Mouse (Mus musculus) thymus, postnatal 14 days (tissue): ENCODE measurements around the gene Tmem223.
"Not testable (repeated sequence)": the region's sequence is repeated elsewhere in the genome, so short reads cannot be mapped to it uniquely, and the experiment has no call there.

Experiments
- DNase-seq: peaks from one replicate; pipeline ENCODE4 v3.0.0; 2021

Tmem223 gene

DNA sequence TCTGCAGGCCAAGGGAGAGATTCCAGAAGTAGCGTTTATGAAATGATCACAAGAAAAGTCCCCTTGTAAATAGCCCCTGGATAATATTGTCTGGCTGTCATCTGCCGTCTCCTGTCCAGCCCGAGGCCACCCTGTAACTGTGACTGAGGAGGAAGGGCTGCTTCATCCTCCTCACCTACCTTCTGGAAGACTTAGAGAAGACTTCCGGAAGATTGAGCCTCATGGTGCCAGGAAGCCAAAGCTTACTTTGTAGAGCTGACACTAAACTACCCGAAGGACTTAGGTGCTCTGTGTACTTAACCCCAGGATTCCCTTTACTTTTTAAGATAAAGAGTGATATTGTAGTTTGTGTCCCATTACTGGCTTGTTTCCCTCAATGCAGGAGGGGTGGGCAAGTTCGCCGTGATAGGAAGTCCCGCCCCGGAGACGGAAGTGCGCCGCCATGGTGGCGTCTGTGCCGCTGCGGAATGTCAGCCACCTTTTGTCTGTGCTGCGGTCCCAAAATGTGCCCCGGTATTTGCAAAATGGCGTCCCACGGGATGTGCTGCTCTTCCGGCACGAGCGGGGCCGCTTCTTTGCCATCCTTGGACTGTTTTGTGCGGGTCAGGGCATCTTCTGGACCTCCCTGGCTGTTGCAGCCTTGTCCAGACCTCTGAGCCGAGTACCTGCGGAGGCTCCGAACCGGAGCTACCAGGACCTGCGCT, at the start of gene Tmem223:
TSS of gene Tmem223 (plus strand) at position 430 of the 704 bp plus-strand sequence.
- peak; percentile 88 for DNase-seq

GRCm38 (mm10) chr19:8721378-8721777, 49.4 kb upstream of the Tmem223 start:
- DNase-seq, result no peak

- no peak for DNase-seq
These were observed 48.8 kb upstream of the Tmem223 start for GRCm38 (mm10) chr19:8722021-8722420.

DNA sequence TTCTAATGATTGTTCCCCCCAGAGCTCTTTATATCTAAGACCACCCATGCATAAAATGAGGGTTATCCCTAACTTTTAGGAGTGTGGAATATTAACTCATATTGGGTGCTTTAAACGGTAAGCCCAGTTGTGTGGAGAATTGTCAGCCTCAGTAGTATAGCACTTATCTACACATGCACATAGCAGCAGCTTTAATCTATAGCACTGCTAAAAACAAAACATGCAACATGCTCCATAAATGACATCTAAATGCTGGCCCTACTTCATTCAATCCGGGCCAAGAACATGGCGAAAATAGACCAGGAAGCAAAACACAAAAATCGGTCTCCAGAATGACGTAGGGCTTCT, 48.3 kb upstream of the Tmem223 start:
- DNase-seq, result no peak

DNA sequence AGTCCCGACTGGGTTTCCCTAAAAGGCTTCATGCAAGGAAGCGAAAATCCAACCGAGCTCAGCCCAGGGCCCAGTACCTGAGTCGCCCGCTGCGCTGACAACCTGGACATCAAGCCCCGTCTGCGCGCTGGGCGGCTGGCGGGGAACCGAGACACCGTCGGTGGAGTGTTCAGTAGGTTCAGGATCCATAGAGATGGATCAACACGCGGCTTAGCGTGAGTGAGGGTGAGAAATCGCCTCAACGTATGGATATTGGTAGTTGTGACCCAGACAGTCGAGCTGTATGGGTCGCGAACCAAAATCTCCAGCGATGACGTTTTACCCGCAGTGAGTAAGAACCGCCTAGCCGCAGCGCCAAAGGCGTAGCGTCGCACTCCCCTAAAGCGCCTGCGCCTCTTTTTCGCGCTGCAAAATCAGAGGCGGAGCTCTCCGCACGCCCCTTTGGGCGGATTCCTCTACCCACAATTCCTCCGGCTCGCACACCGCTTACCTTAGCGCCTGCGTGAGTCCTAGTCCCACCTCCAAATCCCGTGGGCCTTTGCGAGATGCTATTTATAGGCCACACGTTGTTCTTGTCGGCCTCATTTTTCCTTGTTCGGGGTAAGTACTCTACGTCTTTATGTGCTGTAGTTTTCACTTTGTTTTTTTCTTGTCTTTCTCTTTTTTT, 47.8 kb upstream of the Tmem223 start, which contains the start of gene Slc3a2:
TSS of gene Slc3a2 (minus strand) at position 463 of the 667 bp plus-strand sequence.
- peak; percentile 96 for DNase-seq

DNA sequence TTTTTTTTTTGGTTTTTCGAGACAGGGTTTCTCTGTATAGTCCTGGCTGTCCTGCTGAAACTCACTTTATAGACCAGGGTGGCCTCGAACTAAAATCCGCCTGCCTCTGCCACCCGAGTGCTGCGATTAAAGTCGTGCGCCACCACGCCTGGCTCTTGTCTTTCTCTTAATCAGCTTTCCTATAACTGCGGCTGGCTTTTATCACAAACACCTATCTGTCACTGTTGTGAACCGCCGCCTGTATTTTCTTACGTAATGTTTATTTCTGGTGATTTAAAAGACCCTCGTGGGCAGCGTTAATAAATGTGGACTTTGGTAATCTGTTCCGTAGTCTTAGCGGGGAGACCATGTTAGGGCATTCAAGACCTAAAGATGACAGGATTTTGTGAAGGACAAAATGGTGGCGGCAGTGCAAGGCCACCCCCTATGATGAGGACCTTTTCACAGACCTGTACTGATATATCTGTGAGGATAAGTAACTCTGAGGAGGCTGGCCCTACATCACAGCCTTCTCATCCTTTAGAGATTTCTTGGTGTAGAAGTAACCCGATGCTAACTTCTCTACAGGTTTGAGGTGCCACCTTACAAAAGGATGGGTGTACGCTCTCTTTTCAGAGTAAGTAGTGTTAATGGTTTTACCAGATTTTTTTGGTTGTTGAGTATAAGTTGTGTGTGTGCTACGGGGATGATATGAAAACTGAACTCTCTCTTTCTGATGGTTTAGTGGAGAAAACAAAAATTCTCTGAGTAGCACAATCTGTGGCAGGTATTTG, 47.0 kb upstream of the Tmem223 start:
- DNase-seq, result no peak

DNA sequence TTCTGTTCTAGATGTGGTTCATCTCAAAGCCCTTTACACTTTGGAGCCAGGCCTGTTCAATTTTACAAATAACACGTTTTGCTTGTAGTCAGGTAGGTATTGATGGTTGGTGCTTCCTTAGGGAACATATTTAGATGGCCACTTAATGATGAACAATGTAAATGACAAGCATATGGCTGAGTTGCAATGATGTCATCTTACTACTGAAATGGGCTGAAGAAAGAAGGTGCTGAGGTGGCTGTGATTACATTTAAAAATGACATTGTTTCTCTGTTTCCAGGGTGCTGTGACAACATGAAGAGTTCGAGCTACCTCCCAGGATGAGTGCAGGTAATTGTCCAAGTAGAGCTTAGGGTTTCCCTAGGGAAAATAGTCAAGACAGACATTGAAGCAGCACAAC, 46.4 kb upstream of the Tmem223 start:
- DNase-seq, result no peak

DNA sequence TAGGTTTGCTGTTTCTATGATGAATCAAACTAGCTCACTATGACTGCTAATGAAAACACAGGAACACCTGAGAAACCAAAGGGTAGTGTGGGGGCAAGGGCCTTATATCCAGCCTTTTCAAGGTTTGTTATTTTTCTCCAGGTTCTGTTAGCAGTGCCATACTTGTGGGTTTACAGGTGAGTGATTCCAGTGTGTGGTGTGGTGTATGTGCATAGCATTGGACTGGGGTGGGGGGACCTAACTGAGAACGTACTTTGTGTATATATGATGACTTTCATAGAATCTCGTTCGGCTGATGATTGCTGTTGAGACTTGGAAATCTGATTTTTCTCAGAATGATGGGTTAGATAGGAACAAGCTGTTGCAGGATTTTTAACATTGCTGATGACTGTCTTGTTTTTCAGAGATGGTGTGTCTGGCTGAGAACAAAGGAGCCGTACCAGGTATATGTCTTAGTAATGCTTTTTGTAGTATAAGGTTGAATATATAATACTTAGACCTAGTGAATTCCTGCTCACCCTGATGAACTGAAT, 45.6 kb upstream of the Tmem223 start:
- no peak for DNase-seq

DNA sequence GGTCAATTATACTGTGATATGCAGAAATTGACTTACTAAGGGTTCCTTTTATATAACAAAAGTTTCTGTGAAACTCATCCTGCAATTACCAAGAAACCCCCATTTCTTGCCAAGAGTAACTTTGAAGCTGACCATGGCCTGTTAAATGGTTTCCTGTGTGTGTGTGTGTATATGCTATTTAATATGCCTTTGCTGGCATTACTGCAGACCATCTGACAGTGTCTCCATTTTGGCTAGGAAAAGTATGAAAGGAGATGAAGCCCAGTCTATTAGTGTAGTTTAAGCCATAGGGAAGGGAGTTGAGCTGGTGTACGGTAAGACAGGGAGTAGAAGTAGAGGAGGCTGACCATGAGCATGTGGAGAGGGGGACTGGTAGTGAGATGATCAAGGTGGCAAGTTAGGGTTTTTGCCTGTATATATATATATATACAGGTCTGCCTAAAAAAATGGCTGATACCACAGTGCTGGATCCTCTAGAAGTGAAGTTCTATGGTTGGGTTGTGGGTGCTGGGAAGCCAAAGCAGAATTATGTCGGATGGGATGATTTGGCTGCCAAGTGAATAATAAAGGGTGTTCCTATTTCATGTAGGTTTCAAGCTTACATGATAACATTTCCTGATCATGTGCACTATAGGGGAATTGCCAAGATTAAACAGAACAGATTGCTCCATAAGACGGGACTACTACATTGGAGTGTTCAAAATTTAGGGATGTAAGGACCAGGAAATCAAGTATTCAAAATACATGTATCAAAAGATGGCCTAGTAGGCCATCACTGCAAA, 44.0 kb upstream of the Tmem223 start:
- no peak for DNase-seq

GRCm38 (mm10) chr19:8727495-8728114, 43.2 kb upstream of the Tmem223 start:
- no peak for DNase-seq

DNA sequence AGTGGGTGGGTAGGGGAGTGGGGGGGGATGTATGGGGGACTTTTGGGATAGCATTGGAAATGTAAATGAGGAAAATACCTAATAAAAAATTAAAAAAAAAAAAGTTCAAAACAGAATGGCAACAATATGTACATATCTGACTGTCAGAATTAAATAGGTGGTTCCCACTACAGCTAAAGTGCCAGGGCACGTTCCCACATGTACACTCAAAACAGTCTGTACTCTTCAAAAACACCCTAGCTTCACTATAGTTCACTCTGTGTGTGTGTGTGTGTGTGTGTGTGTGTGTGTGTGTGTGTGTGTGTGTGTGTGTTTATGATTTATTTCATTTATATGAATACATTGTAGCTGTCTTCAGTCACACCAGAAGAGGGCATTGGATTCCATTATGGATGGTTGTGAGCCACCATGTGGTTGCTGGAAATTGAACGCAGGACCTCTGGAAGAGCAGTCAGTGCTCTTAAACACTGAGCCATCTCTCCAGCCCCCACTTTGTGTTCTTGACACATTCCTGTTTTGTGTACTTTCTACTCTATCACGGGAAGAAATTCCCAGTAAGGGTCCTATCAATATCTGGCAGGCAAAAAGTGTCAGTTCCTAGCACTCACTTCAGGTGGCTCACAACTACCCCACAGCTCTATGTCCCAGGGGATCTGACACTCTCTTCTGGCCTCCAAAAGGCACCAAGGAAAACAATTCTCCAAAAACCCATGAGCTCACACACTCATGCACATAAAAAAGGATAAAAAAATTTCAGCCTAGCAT, 42.3 kb upstream of the Tmem223 start:
- not testable (repeated sequence) for DNase-seq

DNA sequence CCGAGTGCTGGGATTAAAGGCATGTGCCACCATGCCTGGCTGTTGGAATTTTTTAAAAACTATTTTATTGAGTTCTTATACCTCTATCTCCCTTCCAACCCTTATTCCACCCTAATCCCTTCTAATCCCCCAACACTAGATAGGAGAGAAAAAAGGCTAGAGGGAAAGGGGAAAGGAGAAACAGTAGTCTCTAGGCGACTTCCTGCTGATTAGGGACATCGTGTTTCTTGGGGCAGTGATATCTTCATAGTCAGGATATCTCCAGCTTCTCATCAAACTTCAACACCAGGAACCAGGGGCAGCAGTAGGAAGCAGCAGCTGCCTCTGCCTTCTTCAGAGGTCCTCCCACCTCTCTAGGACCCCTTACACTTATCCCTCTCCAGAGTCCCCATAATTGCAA, 36.5 kb upstream of the Tmem223 start:
- no peak for DNase-seq

- peak; percentile 92 for DNase-seq
These were observed 35.2 kb upstream of the Tmem223 start, which contains the start of gene Wdr74 for GRCm38 (mm10) chr19:8735389-8736159. Gene Wdr74 (plus strand): TSS chr19:8735827.

GRCm38 (mm10) chr19:8736160-8736467, 34.7 kb upstream of the Tmem223 start:
- DNase-seq, result no peak

GRCm38 (mm10) chr19:8738911-8739310, 31.9 kb upstream of the Tmem223 start:
- DNase-seq, result no peak

GRCm38 (mm10) chr19:8739646-8740045, 31.1 kb upstream of the Tmem223 start:
- no peak for DNase-seq

DNA sequence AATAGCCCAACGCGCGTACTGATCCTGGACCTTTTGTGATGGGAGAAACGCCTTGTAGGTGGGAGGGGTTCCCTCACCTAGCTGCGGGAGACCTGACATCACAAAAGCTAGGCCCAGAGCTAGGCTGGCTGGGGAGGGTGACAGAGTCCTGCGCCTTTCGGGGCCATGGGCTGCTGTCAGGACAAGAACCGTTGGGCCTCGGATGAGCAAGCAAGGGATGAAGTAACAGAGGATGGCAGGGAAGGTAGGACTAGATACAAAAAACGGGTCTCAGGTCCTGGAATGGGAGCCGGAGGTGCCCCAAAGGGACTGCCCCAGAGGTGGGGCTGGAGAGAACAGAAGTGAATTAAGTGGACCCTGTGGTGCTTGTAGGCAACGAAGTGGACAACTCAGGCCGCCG, 30.2 kb upstream of the Tmem223 start, which contains the start of gene 1700092M07Rik:
TSS of gene 1700092M07Rik (plus strand) at position 116 of the 400 bp plus-strand sequence.
- DNase-seq, result peak; percentile 39

DNA sequence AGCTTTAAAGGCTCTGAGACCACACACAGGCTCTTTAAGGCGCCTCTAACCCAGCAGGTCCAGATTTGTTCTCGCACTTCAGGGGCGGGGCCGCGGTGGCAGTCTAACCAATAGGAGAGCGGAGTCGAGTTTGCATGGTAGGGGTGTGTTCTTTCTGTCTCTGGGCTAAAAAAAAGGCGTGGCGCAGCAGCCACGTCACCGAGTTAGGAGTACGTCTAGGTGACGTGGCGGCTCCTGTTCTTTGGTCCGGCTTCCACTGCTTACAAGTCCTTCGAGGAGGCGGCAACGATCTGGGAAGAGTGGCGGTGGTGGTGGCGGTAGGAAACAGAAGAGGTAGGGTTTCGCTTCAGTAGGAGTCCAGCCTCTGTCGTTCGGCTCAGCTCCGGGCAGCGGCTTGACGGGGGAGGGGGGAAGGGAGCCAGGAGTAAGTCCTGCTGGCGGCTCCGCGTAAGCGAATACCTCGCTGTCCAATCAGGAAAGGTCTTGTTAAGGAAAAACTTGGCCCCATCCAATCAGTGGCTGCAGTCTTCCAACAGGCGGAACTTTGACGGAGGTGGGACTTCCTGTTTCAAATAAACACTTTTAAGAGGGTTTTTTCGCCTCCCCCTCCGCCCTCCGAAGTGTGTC, 29.4 kb upstream of the Tmem223 start, which contains the start of gene Stx5a:
TSS of gene Stx5a (plus strand) at position 171 of the 627 bp plus-strand sequence.
- DNase-seq, result peak; percentile 95

- peak; percentile 33 for DNase-seq
These were observed 28.6 kb upstream of the Tmem223 start for GRCm38 (mm10) chr19:8742176-8742575.

DNA sequence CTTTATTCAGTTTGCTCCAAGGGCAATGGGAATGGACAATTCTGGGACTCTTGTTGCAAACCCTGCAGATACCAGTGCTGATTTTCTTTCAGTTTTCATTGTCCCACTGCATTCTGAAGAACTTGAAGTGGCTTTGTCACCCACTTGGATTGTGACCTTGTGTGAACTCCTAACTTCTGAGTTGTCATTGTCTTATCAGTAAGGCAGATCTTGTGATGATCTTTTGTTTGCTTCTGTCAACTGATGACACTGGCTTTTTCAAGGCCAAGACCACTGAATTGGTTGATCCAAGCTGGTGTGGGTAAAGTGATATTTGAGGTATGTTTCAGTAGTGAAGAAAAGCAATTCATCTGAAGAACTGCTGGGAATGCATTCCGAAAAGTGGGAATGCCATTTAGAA, 25.4 kb upstream of the Tmem223 start:
- DNase-seq, result no peak
